Mouse (Mus musculus) limb, embryonic 14.5 days (tissue): ENCODE data around the gene Fam160a1. TPM values are rescaled to one million over a fixed set of nuclear protein-coding genes. Genes with fewer than 3 reads are reported as not detected.

Experiments used
- ATAC-seq: fragments of 200-750 bp; cut with Nextera tagmentation; 2 replicates; pipeline ENCODE4 v1.8.0; 2017; ENCODE audit warnings: low read depth, moderate number of reproducible peaks, moderate TSS enrichment; ENCODE audit not compliant: low FRiP score
- DNase-seq: peaks from one replicate; pipeline ENCODE4 v3.0.0-alpha.2; 2015; ENCODE audit warnings: low spot score
- H3K27ac ChIP-seq: fragments of 300-500 bp; sonication (generic); replicated peaks from 2 replicates; pipeline ENCODE4 v1.5.1; 2014; ENCODE audit warnings: low read depth, mild to moderate bottlenecking, low read length, moderate library complexity, mixed read lengths
- H3K27me3 ChIP-seq: fragments of 300-500 bp; sonication (generic); 2 replicates; pipeline ENCODE4 v1.6.1; 2014; ENCODE audit warnings: low read length, mixed read lengths; ENCODE audit not compliant: control insufficient read depth, insufficient read depth
- H3K36me3 ChIP-seq: fragments of 300-500 bp; sonication (generic); 2 replicates; pipeline ENCODE4 v1.6.1; 2014; ENCODE audit warnings: mild to moderate bottlenecking, low read length, moderate library complexity, mixed read lengths; ENCODE audit not compliant: control insufficient read depth, insufficient read depth
- H3K4me1 ChIP-seq: fragments of 300-500 bp; sonication (generic); 2 replicates; pipeline ENCODE4 v1.6.1; 2014; ENCODE audit warnings: antibody characterized with exemption, low read length, mixed read lengths; ENCODE audit not compliant: control insufficient read depth, insufficient read depth
- H3K4me2 ChIP-seq: fragments of 300-500 bp; sonication (generic); replicated peaks from 2 replicates; pipeline ENCODE4 v1.6.1; 2014; ENCODE audit warnings: low read depth, mild to moderate bottlenecking, low read length, moderate library complexity; ENCODE audit not compliant: severe bottlenecking
- H3K4me3 ChIP-seq: fragments of 300-500 bp; sonication (generic); replicated peaks from 2 replicates; pipeline ENCODE4 v1.5.1; 2014; ENCODE audit warnings: low read length
- H3K9ac ChIP-seq: fragments of 300-500 bp; sonication (generic); 2 replicates; pipeline ENCODE4 v1.6.1; 2014; ENCODE audit warnings: mild to moderate bottlenecking, low read depth, low read length, moderate library complexity; ENCODE audit not compliant: severe bottlenecking
- H3K9me3 ChIP-seq: fragments of 300-500 bp; sonication (generic); 2 replicates; pipeline ENCODE4 v1.6.1; 2016; ENCODE audit warnings: low read length; ENCODE audit not compliant: control insufficient read depth
- POLR2A ChIP-seq: fragments of 200-500 bp; IDR thresholded peaks from 2 replicates; pipeline ENCODE4 v1.8.0; 2012; ENCODE audit warnings: inconsistent platforms, mild to moderate bottlenecking, moderate library complexity, borderline replicate concordance; ENCODE audit not compliant: insufficient read depth, insufficient read length; ENCODE audit errors: extremely low read depth
- WGBS: fragments of 180-500 bp; shearing (Covaris S2); extraction: QIAGEN DNeasy Blood & Tissue Kit; methylation state at CpG from one replicate; pipeline ENCODE4 v1.1.7; 2014; 5-methylcytosine and 5-hydroxymethylcytosine counted together
- polyA plus RNA-seq, 2 experiments: library from polyadenylated mRNA; depleted of rRNA in 1 of 2; stranded (reverse) in 1 of 2; unstranded in 1 of 2; fragments of >200 nt; fragmentation: Nextera tagmentation in 1 of 2; extraction: Ambion mirVana in 1 of 2; gene quantifications; 2 replicates each; pipeline versions ENCODE4 v1.2.1 to v1.2.3; 2012 to 2014

The Fam160a1 gene
- polyA plus RNA-seq (2012; rRNA removed): 3.8 and 4.3 TPM in 2 replicates
- polyA plus RNA-seq (2014; fragmentation: Nextera tagmentation; extraction: Ambion mirVana): 6.2 and 6.9 TPM in 2 replicates

- Histone ChIP-seq H3K27ac (no peak within 1 kb of the TSS), H3K9ac (no peak within 1 kb of the TSS), H3K27me3 (no peaks in the 10 kb centered on the region), H3K4me1 (peaks cover 2% of the 10 kb centered on the region; the same call in 1 of the 2 replicates), H3K4me2 (no peak within 1 kb of the TSS), H3K36me3 (no peaks in the 10 kb centered on the region), H3K4me3 (no peak within 1 kb of the TSS), H3K9me3 (no peaks in the 10 kb centered on the region)
- ATAC-seq (no peak), DNase-seq (no peak)
- 81% methylated on average over 2 of the region's 2 CpGs for WGBS
- TF ChIP-seq POLR2A: no peak
Observed at GRCm38 (mm10) chr3:85817191-85817590, at the start of gene Fam160a1. TSS of gene Fam160a1 (minus strand) at chr3:85817291.

- Histone ChIP-seq H3K9ac (no peak overlapping the region), H3K4me3 (no peak overlapping the region), H3K27ac (no peak overlapping the region), H3K36me3 (no peaks in the 10 kb centered on the region), H3K9me3 (0 out of 2 replicates have a peak, but pooled peaks cover 2% of the 10 kb centered on the region), H3K4me1 (0 out of 2 replicates have a peak, but pooled peaks cover under 1% of the 10 kb centered on the region), H3K4me2 (no peak overlapping the region), H3K27me3 (no peaks in the 10 kb centered on the region)
- TF ChIP-seq POLR2A: no peak
- WGBS: 21% methylated on average over 3 of the region's 3 CpGs
- ATAC-seq (no peak), DNase-seq (no peak)
Observed at GRCm38 (mm10) chr3:85863996-85864395, 46.9 kb upstream of the Fam160a1 start.

GRCm38 (mm10) chr3:85862886-85863285, 45.8 kb upstream of the Fam160a1 start:
- no peak for ATAC-seq
- WGBS: 79% methylated on average over 2 of the region's 2 CpGs

GRCm38 (mm10) chr3:85860996-85861395, 43.9 kb upstream of the Fam160a1 start:
- H3K27ac ChIP-seq: no peak overlapping the region
- no peak overlapping the region for H3K4me3 ChIP-seq
- 84% methylated on average over 5 of the region's 5 CpGs for WGBS
- H3K36me3 ChIP-seq: no peaks in the 10 kb centered on the region
- no peak for TF ChIP-seq POLR2A
- DNase-seq: no peak
- no peaks in the 10 kb centered on the region for H3K27me3 ChIP-seq
- H3K9ac ChIP-seq: no peak overlapping the region
- no peak for ATAC-seq
- H3K4me1 ChIP-seq: peaks cover 4% of the 10 kb centered on the region; the same call in 1 of the 2 replicates
- no peaks in the 10 kb centered on the region for H3K9me3 ChIP-seq
- no peak overlapping the region for H3K4me2 ChIP-seq

More at GRCm38 (mm10) chr3:85862886-85863285, 45.8 kb upstream of the Fam160a1 start:
- Histone ChIP-seq H3K27me3 (no peaks in the 10 kb centered on the region), H3K4me1 (peaks cover 4% of the 10 kb centered on the region; the same call in 1 of the 2 replicates), H3K4me3 (no peak overlapping the region), H3K27ac (no peak overlapping the region), H3K4me2 (no peak overlapping the region), H3K9me3 (no peaks in the 10 kb centered on the region), H3K36me3 (no peaks in the 10 kb centered on the region), H3K9ac (no peak overlapping the region)
- DNase-seq: no peak
- no peak for TF ChIP-seq POLR2A

- H3K4me2 ChIP-seq: no peak overlapping the region
- no peak for TF ChIP-seq POLR2A
Observed at GRCm38 (mm10) chr3:85859311-85859710, 42.2 kb upstream of the Fam160a1 start.

More at GRCm38 (mm10) chr3:85859311-85859710, 42.2 kb upstream of the Fam160a1 start:
- Histone ChIP-seq H3K4me3 (no peak overlapping the region), H3K36me3 (no peaks in the 10 kb centered on the region), H3K27ac (no peak overlapping the region), H3K9me3 (no peaks in the 10 kb centered on the region), H3K9ac (no peak overlapping the region), H3K4me1 (peaks cover 4% of the 10 kb centered on the region; the same call in 1 of the 2 replicates), H3K27me3 (no peaks in the 10 kb centered on the region)
- DNase-seq: no peak
- ATAC-seq: no peak
- WGBS: 87% methylated on average over 6 of the region's 6 CpGs
